Mouse (Mus musculus) left cerebral cortex, adult 9 months (tissue): ENCODE data around the gene Rngtt.
"Not testable (repeated sequence)": the region's sequence is repeated elsewhere in the genome, so short reads cannot be mapped to it uniquely, and the experiment has no call there.

ENCODE experiments used
- DNase-seq, 2 experiments: peaks; one replicate each; pipeline ENCODE4 v3.0.0; 2022; ENCODE audit warnings: low spot score in 2 of 2

Rngtt gene

DNA sequence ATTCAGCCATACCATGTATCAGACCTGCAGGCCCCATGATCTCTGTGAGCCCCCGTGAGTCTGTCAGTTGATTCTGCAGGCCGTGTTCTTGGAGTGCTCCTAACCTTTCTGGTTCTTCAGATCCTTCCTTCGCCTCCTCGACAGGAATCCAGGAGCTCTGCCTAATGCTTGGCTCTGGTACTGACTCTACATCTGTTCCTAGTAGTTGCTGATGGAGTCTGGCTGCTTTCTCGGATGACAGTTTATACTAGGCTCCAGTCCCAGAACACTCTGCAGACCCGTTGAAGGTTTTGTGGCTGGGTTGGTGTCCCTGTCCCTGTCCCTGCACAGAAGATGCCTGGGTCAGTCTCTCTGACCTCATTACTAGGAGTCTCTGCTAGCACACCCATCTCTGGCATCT is 131.8 kb downstream of the Rngtt start:
- peak in 1 of 2 experiments; percentile 7 for DNase-seq

DNA sequence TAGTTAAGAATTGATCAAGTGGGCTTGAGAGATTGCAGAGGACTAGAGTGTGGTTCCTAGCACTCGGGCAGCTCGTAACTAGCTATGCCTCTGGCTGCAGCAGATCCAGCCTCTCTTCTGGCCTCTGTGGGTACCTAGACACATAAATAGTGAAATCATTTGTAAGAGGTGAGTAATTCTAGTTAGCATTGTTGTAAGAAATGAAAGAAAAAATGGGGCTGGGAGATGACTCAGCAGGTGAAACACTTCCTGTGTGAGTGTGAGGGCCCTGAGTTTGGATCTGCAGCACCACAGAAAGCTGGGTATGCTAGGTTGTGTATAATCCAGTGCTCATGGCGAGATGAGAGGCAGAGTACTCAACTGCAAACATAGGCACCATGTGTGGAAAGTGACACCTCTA is 136.2 kb downstream of the Rngtt start:
- DNase-seq: no peak

DNA sequence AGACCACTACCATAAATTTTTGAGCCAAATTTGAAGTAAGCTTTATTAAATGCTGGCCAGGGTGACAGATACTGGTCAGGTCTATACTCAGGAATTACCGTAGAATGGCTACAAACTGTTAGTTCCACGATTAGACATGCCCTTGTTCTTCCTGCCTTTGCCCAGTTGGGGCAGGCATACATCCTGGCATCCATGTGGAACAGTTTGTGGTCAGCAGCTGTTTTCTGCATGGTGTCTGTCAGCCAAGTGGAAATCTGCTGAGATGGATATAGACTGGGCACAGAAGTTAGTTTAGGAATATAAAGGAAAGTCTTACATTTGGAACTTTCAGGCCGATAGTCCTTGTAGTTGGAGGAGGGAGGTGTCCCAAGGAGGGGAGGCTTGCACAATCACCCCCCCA is 136.8 kb downstream of the Rngtt start:
- no peak for DNase-seq

DNA sequence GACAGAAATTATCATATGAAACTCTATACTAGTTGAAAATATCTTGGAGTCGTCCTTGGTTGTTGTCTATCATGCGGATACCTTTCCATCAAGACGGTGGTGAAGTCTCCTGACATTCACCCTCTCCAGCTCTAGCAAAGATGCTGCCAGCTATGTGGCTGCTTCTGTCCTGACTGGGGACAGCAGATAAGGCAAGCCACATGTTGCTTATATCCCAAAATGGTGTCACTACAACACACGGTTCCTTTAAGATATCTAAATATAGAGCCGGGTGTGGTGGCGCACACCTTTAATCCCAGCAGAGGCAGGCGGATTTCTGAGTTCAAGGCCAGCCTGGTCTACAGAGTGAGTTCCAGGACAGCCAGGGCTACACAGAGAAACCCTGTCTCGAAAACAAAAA is 140.2 kb downstream of the Rngtt start:
- DNase-seq: not testable (repeated sequence)

DNA sequence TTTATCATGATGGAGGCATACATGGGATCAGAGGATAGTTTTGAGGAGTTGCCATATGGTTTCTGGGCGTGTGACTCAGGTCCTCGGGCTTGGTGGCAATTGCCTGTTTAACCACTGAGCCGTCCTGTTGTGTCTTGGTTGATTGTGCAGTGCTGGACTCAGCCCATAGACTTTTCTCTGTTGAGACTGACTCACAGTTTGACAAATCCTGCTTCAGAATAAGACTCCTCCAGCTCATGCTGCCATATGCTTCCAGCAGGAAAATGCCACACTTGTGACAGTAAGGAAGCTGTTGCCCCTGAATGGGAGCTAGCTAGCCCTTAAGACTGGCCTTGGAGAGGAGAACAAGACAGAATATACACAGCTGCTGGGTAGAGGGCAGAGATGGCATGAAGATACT is 149.7 kb downstream of the Rngtt start:
- peak in 1 of 2 experiments; percentile 15 for DNase-seq

DNA sequence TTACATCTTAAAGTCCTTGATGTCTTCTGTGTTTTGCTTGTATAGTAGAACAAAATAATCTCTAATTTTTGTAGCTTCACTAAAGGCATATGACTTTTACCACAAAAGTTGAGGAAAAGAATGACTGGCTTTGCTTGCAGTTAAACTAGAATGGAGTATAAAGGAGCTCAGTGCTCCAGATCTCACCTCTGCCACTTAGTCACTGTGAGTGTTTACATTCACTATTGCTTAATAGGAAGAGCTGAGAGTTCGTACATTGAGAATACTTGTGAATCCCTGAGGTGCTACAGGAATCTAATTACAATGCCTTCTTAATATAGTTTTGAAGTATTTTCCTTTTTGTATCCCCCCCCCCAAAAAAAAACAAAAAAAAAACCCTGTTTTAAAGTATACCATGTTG is 154.3 kb downstream of the Rngtt start:
- DNase-seq: no peak

DNA sequence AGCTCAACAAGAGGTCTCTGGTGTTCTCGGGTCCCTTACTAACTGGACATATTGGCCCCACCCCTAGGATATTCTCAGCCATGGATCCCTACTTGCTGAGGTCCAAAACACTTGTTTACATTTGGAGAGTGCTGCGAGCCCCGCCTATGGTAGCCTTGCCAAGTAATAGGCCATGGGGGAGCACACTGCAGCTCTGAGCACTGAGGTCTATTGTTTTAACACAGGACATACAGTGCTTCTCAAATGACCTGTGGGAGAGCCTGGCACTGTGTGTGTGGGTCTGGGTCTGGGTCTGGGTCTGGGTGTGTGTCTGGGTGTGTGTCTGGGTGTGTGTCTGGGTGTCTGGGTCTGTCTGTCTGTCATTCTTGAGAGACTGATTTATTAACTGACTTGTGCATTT is 155.8 kb downstream of the Rngtt start:
- no peak for DNase-seq

DNA sequence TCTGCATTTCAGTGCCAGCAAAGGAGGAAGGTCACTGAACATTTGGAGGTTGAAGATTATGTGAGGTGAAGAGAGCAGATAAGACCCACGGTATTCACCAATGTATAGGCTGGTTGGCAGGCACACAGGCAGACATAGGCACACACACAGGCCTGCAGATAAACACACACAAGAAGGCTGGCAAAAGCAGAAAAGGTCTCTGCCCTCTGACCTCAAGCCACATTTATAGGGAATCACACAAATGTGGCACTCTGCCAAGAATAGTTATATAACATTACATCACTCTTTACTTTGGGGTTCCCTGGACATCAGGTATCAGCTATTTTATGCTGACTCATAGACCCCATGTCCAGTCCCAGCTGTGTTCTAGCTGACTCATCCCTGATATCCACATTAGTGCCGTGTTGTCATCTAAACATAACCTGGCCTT is 156.9 kb downstream of the Rngtt start:
- no peak for DNase-seq

DNA sequence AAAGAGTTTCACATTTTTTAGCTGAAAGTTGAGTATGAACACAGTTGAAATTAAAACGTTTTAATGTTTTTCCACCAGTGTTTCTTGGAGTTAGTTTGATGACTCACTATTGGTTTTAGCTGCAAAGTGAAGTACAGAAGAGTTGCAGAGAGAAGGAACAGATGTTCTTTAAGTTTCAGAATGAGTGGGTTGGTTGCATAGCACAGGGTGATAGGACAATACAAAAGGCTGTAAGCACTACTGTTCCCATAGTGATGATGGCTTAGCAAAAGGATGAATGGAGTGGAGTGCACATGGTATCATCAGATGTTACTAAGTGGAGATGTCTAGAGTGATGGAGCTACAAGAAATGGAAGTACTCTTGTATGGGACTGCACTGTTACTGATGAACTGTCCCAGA is 157.5 kb downstream of the Rngtt start:
- DNase-seq: peak; percentile 37 to 52

DNA sequence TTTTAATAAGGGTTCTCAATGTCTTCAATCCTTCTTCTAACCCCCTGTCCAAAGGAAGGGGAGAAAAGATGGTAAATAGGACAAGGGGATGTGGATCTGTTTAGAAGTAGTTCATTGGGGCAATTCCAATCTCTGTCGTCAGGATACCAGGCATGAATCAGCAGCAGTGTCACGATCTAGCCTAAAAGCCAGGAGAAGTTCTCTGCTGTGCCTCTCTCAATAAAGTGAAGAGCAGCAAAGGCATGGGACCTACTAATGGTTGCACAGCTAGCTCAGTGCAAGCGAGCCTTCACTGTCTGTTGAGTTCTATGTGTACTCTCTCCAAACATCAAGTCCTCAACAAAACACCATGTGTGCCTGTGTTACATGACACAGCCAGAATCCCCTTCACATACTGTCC is 158.0 kb downstream of the Rngtt start:
- no peak for DNase-seq

DNA sequence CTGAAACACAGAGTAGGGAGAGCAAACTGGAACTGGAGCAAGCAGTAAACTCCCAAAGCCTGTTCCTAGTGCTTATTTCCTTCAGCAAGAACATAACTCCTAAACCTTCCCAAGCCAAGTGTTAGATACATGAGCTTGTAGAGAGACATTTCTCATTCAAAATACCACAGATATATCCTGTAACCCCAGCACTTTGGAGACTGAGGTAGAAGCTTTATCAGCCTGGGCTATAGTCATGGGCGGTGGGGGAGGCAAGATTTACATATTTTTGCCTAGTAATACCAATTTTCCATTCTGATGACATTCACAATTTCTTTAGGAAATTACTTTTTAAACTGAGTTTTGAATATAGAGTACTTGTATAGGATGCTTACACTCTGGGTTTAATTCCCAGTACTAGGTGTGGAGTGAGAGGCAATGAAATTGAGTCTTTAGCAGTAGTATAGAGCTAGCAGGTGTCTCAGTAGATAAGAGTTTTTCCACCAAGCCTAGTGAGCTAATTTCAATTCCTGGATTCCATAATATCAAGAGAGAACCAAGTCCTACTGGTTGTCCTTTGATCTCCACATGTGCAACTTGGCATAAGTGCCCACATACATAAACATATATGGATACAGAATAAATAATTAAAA is 160.7 kb downstream of the Rngtt start:
- DNase-seq: no peak

DNA sequence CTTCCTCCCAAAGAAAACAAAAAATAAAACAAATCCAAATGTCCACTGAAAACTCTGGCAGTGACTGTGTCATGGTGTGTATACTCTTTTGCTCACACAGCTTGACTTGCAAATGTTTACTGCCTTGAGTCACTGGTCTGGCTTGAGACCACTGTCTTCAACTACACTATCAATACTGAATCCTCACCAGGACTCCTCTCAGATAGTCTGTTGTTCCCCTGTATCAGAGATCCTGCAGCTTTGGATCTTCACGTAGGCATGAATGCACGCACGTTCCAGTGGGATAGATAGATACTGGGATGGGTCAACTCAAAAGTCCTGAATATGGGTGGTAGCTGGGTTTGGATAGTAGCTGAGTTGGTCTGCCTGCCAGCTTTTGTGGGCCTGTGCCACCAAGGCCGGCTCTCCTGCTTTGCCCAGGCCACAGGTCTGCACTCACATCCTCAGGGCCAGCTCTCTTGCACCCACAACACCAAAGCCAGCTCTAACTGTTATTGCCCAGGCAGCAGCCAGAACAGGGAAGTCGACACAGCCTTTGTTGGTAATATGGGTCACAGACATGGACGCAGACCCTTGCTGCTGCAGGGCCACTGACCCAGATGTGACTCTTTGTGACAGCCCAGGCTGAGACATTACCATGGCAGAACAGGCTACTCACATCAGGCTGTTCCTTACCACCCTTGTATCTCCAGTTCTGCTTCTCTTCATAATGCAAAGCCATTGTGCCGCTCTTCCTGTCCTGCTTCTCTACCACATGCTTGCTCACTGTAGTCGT is 168.1 kb downstream of the Rngtt start:
- DNase-seq: no peak

DNA sequence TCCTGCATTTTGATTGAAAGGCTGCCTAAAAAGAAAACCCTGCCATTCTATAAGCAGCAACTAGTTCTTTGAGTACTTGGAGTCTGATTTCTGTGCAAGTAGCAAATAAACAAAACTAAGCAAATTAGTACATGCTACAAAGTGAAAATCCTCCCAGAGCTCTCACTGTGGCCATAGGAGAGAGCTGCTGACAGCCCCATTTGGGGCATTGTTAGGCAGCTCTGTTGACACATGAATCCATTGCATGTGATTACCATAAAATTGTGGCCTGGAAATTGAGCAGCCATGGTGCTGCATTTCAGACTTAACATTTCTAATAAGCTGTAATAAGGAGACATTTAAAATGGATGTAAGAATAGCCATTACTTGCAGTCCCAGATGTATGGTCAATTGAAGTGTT is 171.6 kb downstream of the Rngtt start:
- DNase-seq: no peak

DNA sequence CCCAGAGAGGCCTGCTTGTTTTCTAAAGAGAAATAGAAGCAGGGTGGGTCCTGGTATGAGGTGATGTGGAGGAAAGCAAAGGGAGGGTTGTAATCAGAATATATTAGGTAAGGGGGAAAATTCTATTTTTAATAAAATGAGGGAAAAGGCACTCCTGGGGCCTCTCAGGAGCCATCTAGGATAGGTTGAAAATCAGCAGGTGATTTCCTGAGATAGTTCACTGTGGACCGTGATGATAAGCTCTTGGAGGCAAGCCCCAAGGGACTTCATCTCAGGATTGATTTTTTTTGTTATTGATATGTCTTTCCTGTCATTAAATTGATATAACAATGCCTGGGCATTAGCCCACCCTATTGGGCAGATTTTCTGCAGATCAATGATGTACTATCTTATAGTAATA is 175.9 kb downstream of the Rngtt start:
- no peak for DNase-seq

DNA sequence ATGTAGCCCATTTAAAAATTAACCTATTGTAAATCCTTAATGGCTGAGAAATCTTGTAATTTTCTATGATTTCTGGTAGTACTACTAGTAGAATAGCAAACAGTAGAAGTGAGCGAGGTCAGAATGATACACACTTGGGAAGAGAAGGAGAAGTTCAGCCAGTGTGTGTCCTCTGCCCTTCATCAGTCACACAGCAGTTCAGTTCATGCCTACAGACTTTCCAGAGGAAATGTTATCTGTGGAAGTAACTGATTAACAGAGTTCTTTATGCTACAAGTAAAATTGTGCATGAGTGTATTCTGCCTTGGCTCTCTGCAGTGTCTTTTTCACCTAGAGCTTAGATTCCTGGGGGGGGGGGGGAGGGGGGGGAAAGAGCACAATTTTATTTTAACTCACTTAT is 181.0 kb downstream of the Rngtt start:
- DNase-seq: no peak

DNA sequence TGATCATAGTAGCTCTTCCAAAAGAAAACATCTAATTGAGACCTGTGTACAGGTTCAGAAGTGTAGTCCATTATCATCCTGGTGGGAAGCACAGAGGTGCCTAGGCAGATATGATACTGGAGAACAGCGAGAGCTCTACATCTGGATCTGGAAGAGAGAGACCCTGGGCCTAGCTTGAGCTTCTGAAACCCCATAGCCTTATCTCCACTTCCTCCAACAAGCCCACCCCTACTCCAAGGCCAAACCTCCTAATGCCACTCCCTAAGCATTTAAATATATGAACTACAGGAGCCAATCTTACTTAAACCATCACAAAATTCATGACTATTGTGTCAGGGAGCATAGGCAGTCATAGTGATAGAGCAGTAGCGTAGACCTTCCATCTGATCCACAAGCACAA is 184.3 kb downstream of the Rngtt start:
- no peak for DNase-seq

DNA sequence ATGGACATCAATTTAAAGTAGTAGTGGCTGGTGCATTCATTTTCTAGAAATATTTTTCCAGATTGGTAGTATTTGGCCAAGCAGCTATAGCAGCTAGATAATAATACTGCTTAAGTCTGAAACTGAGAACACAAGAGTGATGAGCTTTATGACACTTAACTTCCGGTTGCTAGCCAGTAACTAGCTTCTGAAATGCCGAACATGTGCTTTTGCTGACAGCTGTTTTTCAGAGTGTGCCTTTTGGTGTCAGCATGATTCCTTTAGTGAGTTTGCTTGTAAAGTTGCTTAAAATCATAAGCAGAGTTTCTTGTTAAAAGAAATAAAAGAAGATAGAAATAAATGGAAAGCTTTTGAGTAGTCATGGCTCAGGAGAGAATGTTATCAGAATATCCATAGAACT is 186.9 kb downstream of the Rngtt start:
- no peak for DNase-seq

DNA sequence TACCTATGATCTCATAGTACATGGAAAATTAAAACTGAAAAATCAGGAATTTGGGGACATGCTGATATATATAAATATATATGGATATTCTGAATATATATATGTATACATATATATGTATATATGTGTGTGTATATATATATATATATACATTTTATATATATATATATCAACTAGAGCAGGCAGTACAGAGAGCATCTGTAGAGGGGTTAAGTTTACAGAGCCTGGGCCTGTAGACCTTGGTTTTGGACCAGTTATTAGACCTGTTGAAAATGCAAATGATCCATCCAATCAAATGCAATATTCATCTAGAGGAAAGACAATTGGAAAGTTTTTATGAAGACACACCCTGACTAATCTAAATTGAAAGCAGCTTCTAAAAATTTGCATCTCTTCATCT is 187.5 kb downstream of the Rngtt start:
- DNase-seq: no peak

DNA sequence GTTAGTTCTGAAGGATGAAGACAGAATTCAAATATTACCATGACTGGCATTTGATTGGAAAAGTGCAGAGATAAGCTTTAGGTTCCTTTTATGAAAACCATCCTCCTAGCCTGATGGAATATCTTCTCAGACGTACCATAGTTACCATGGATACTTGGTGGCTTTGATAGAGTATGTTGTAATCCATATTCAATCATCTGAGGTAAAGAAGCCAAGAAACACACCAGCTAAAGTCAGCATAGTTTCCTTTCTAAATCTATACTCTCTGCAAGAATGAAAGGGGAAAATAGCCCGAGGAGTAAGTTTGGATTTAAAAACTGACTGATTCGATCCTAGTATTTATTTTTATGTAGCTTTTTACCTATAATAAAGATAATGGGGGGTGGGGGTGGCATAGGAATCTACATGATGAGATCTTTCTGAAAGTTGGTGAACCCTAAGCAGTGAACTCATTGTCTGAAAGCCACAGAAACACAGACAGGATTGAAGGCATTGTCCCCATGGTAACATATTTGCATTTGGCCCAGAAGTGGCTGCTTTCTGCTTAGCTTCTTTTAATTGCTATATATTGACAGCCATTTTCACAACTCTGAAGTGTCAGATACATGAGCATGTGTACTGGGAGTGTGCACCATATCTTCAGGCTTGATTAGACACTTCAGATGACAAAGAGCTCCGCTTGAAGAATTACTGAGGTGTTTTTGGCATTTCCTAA is 188.2 kb downstream of the Rngtt start:
- DNase-seq: no peak

DNA sequence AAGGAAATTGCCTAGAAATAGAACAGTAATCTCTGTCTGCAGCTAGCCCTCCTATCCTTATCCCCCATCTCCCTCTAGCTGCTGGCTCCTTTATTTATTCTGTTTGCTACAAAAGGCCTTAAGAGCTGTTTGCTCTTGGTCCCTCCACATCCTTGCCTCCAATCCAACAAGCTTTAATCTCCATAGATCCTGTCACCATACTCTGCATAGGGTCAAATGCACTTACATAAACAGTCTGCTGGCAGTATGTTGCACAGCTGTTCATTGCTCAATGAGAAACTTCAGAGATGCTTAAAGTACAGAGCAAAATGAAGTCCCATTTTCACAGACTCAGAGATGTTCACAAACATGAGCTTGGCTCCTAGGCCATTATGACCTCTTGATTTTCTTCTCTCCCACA is 196.5 kb downstream of the Rngtt start:
- DNase-seq: no peak

DNA sequence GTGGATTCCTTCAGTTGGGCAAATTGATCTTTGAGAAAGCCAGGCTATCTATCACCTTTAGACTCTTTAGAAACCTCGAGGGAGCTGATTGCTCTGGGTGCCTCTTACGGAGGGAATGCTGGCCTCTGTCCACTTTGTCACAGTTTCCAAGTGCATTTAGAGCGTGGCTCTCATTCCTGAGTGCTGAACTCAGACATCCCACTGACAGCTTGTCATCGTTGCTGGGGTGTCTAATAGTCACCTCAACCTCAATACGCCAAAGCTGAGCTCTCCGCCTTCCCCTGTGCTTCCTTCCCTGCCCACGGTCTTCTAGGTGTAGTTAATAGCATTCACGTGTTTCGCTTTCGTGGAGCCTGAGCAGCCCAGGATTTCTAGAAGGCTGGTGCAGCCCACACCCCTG is 200.4 kb downstream of the Rngtt start:
- DNase-seq: no peak

DNA sequence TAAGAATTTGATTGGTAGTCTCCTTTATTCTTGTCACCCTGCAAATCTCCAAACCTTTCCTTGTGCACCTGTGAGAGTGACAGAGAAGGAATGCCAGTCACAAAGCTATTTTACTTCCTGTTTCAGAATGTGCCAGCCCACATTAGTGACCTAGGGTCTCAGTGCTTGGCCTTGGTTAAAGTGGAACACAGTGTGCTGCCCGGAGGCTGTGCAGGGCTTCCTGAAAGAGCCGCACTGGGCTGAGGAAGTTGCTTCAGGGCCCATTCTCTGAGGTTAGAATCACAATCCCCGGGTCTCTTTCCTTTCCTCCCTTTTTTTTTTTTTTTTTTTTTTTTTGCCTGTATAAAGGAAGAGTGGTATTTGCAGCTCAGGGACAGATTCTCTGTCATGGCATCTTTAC is 203.3 kb downstream of the Rngtt start:
- DNase-seq: no peak
